Mouse (Mus musculus) testis, postnatal 10 days (tissue): ENCODE results near the gene Gm28729.

Experiments used
- DNase-seq: peaks from one replicate; pipeline ENCODE4 v3.0.0; 2021; ENCODE audit warnings: low spot score

Gm28729 gene

DNA sequence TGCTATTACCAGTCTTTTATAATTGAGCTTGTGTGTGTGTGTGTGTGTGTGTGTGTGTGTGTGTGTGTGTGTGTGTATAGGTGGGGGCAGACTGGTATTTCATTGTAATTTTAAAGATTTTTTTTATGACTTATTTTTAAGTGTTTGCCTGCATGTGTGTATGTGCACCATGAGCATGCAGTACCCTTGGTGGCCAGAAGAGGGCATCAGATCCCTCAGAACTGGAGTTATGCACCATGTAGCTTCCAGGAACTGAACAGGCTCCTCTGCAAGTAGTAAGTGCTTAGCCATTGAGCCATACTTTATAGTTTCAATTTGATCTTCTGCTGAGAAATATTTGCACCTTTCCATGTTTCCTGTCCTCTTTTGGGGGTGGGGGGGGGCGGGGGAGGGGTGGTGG lies 63.5 kb downstream of the Gm28729 start:
- no peak for DNase-seq

DNA sequence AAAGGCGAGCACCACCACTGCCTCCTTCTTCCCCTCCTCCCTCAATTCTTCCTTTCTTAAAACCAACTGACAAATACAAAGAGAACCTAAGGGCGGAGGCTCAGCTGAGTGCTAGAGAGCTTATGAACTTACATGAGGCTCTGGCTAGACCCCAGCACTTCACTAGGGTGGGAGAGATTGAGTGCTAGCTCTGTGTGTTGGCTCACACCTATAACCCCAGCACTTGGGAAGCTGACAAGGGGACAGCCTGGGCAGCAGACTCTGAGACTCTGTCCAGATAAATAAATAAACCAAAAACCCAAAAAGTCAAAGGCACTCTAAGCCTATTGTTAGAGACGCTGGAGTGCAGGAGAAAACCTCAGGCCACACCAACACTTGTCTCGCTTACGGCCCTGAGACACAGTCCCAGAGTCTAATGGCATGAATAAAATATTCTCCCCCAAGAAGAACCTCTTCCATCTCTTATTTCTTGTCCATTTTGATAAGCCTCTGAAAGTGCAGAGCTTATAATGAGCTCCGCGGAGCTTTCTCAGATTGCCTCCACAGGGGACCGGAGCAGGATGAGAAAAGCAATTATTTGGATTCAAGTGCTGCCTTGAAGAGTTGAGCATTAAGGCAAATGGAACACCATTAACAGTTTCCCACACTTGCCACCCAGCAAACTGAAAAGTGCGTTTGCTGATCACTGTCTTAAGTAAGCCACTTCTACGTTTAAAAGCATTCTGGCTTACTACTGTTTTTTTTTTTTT lies 64.8 kb downstream of the Gm28729 start:
- DNase-seq, result no peak

DNA sequence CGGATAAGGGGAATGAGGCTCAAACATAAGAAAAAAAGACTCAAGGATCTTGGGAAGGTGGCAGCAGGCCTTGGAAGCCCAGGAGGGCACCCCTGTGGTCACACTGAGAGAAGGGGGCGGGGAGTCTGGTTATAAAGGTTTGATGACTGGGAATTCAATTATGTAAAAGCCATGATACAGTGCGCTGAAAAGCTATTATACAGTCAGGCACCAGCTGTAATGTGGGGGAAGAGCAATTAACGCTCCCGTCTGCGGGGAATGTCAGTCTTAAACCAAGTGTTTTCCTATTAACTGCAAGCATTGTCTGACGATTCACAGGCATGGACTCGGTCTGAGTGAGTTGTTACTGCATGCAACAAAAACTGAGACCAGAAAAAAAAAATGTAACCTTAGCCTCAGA lies 69.4 kb downstream of the Gm28729 start:
- DNase-seq, result no peak

DNA sequence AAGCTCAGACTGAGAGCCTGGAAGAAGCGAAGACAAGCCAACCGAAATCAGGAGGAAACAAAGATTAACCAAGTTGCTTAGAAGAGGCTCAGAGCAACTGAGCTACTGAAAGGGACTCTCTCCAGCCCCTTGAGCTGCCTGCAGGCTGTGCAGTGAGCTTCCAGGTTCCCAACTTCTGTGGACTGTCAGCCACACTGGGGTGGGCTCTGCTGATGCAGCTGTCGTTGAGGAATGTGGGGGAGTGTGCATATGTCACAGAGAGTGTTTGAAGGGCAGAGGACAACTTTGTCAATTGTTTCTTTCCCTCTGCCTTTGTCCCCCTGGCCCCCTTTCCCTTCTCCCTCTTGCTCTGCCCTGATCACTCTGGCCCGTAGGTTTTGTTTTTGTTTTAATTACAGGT lies 72.1 kb downstream of the Gm28729 start:
- DNase-seq, result no peak

DNA sequence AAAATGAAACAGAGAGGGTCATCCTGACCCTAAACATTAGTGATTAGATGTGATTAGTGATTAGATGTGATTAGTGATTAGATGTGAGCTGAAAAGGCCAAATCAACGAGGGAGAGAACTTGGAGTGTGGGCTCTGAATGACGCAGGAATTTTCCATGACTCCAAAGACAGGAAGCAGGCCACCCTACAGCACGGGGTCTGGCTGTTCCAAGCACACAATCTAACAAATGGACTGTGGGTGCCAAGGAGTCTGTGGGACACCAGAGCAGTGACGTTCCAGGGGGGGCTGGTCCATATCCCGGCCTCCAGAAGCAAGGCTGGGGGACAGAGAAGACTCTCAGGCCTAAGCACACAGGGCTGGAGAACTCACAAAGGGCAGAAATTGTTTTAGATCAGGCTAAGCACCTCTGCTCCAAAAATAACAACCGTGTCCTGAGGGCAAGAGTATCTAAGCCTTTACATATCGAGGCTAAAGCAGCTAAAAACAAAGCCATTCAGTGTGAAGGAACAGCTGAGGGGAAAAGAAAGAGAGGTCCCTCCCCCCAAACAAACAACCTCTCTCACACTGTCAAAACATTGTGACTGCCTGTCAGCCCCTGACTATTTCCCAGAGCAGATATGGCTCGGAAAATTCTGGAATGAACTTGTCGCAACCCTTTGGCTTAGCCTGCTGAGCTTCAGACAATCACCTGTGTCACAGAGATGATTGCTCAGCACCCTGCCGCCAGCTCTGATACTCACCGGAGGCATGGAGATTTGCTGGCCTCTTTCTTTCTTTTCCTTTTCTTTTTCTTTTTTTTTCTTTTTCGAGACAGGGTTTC lies 74.0 kb downstream of the Gm28729 start:
- DNase-seq, result no peak

DNA sequence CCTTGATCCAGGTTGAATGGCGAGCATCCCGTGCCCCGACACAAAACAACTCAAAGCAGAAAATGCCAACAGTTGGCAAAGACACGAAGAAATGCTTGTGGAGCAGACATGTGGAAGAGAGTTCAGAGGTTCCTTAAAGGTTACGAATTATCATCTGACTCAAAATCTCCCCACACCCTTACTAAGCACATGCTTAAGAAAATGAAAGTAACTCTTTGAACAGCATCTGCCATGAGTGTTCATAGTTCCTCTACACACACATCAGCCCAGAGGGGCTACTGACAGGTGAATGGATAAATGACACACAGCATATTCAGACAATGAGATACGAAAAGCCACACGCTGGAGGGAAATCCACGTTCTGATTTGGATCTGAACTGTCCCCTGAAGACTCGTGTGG lies 75.5 kb downstream of the Gm28729 start:
- DNase-seq, result no peak

DNA sequence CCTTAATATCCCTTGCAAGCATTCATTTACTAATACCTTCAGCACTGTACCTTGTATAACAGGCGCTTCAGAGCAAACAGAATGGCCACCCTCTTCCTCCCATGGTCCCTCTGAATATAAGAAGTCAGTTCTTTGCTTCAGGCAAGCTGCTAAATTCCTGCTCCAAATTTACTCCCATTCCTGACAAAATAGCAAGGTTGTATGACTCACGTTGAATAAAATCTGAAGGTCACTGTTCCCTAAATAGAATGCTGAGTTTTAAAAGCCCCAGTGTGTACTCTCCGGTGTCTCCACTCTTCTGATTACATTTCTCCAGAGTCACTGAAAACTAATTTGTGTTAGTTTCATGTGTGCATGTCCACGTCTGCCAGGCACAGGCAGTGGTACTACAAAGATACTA lies 79.7 kb downstream of the Gm28729 start:
- DNase-seq, result no peak

DNA sequence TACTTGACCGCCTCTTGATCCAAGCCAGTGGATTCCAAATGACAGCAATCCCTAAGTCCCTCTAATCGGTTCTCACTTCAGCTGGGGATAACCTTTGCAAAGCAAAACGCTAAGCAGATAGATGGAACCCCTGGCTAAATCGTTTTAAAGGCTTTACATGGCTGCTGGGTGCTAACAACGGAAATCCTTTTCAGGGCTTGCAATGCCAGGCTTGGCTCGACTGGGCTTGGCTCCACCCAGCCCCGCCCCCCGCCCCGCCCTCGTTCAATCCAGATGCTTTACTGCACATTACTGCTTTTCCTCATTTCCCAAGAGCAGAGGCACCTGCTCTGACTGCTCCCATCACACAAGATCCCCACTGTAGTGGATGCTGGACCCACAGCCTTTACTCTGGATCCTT lies 83.0 kb downstream of the Gm28729 start:
- no peak for DNase-seq

DNA sequence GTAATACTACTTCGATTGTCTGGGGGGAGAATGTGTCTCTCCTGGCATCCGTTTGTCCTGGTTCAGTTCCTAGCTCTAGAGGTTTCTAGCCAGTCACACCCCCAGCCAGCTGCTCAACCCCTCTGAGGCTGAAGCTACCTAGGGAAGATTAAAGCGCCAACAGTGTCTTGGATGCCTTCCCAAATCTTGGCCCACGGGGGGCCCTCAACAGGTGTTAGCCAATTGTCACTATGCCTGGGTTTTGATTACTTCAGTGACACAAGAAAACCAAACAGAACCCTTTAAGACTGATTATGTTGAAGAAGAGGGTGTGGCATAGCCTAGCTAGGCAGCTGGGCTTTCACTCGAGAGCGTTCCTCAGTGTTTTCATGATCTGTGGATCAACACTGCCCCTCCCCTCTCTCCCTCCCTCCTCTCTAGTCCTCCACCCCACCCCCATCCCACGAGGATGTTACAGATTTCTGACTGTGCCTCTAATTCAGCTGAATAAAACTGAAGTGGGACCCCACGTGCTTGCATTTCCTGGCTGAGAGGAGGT lies 86.7 kb downstream of the Gm28729 start:
- peak; percentile 62 for DNase-seq

DNA sequence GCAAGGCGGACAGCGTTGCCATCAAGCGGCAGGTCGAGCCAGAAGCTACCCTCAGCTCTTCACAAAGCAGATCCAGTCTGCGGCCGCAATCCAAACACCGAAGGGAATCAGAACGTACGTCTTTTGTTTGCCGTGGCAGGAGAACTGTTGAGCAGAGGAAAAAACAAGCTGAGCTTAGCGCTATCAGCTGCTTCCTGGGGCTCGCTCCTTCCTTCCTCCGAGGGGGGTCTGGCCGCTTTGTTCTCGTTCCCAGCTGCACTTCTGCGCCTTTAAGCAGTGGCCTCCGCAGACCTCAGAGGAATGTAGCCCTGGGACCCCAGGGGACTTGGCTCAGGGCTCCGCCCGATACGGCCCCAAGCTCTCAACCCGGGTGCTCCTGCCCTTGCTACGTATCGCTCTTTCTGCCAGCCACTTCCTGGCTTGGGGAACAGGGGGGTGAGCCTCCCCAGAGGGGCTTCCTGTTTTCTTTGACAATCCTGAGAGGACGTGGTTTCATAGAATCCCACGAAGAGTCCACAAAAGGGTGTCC lies 87.2 kb downstream of the Gm28729 start:
- peak; percentile 72 for DNase-seq

DNA sequence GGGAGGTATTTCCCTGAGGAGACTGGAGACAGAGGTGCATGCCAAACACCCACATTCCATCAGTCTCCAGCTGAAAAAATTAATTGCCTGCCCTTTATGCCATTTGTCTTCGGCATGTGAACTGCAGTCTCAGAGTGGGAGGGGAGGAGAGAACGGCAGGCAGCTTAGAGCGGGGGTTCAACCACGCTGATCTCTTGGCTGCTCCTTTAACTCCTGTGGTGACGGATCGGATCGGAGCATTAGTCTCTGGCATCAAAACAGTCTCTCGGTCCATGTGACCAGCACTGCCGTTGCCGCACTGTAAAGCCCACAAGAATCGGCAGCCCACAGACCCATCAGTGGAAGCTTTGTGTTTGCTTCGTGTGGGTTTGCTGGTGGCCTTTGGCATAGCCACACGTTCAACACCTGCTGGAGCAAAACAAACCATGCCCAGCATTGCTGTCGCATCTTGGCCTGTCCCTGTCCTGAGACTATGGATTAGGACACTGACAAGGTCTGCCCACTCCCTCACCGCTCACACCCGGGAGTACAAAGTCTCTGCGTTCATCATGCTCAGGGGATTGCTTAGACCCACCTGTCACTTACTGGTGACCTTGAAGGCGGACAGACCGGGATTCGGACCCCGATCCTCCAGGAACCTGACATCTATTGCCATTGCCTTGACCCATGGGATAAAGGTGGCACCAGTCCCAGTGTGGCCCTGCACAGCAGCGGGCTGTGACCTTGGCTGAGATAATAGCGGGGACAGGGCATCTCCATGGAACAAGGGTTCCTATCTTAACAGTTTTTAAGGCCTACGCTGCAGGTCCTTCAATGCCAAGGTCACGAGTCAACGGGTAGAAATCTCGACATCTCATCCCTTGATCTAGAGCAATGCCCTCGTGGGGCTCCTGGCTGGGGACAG lies 87.9 kb downstream of the Gm28729 start:
- DNase-seq, result no peak
